Mouse (Mus musculus) testis, adult 2 months (tissue): ENCODE measurements around the gene Grk2.

ENCODE experiments used
- CTCF ChIP-seq: fragments of 200-500 bp; IDR thresholded peaks from 2 replicates; pipeline ENCODE4 v1.5.1; 2012; ENCODE audit warnings: low read depth, mild to moderate bottlenecking, inconsistent platforms, low read length, moderate library complexity; ENCODE audit not compliant: control insufficient read depth, insufficient read depth, insufficient replicate concordance
- POLR2A ChIP-seq: fragments of 200-500 bp; IDR thresholded peaks from 2 replicates; pipeline ENCODE4 v1.6.1; 2012; ENCODE audit warnings: low read depth, mild to moderate bottlenecking, inconsistent platforms, low read length, moderate library complexity; ENCODE audit not compliant: control insufficient read depth

DNA sequence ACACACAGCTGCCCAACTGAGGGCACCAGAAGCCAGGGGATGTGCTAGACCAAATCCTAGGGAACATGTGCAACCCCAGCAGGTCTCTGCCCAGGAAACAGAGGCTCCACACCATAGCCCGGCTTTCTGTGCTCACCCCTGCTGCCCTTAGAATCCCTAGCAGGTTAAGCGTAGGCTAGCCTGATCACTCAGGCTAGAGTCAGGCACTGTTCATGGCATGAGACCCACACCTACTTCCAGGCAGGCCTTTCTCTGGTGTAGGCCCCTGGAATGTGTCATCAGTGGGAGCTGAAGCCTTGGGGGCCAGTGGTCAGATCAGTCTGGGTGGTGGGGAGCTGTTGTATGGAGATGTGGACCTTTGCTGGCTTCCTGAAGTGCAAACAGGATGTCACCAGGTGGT, 9.4 kb downstream of the Grk2 start:
- no peak for TF ChIP-seq POLR2A
- TF ChIP-seq CTCF = no peak
